Mouse (Mus musculus) brain, embryonic 18.5 days (tissue): Measurements from ENCODE around the gene Pgrmc2.

Experiments used
- DNase-seq: peaks from one replicate; pipeline ENCODE4 v3.0.0-alpha.2; 2012; ENCODE audit warnings: low read depth, low spot score

Gene Pgrmc2

GRCm38 (mm10) chr3:41070519-41070918 is 12.3 kb downstream of the Pgrmc2 start:
- DNase-seq, result no peak

- no peak for DNase-seq
Observed at GRCm38 (mm10) chr3:41065320-41065719, 17.5 kb downstream of the Pgrmc2 start.

- DNase-seq, result no peak
Observed at GRCm38 (mm10) chr3:41062758-41063157, 20.1 kb downstream of the Pgrmc2 start.

- no peak for DNase-seq
Observed at GRCm38 (mm10) chr3:41061831-41062565, 20.8 kb downstream of the Pgrmc2 start.

- DNase-seq, result no peak
Observed at GRCm38 (mm10) chr3:41059249-41059648, 23.6 kb downstream of the Pgrmc2 start.

- DNase-seq, result no peak
Observed at GRCm38 (mm10) chr3:41058395-41058794, 24.5 kb downstream of the Pgrmc2 start.

- no peak for DNase-seq
Observed at GRCm38 (mm10) chr3:41053334-41053733, 29.5 kb downstream of the Pgrmc2 start.

- DNase-seq, result no peak
Observed at GRCm38 (mm10) chr3:41047838-41048237, 35.0 kb downstream of the Pgrmc2 start.

GRCm38 (mm10) chr3:41043756-41044354 is 39.0 kb downstream of the Pgrmc2 start:
- no peak for DNase-seq

GRCm38 (mm10) chr3:41042195-41042938 is 40.5 kb downstream of the Pgrmc2 start:
- DNase-seq, result peak; percentile 46

- DNase-seq, result no peak
Observed at GRCm38 (mm10) chr3:41041241-41041640, 41.6 kb downstream of the Pgrmc2 start.

- no peak for DNase-seq
Observed at GRCm38 (mm10) chr3:41038297-41038916, 44.4 kb downstream of the Pgrmc2 start.

- DNase-seq, result no peak
Observed at GRCm38 (mm10) chr3:41031286-41032210, 51.3 kb downstream of the Pgrmc2 start.

GRCm38 (mm10) chr3:41030705-41031104 is 52.1 kb downstream of the Pgrmc2 start:
- DNase-seq, result no peak

GRCm38 (mm10) chr3:41021980-41022379 is 60.9 kb downstream of the Pgrmc2 start:
- peak; percentile 51 for DNase-seq

- no peak for DNase-seq
Observed at GRCm38 (mm10) chr3:41020687-41021086, 62.2 kb downstream of the Pgrmc2 start.

GRCm38 (mm10) chr3:41018022-41018608 is 64.7 kb downstream of the Pgrmc2 start:
- DNase-seq, result no peak
